8 mouse cellular contexts compared by ENCODE assay signal in genomic region chr15:88837977-88838376, GRCm38 (mm10). TPM values are rescaled to one million over a fixed set of nuclear protein-coding genes. Genes with fewer than 3 reads are reported as not detected.
DNase-seq lines count a peak whose midpoint lies in the region; ATAC-seq and TF ChIP-seq lines count a peak whose summit lies in the region.

No protein-coding gene starts in this region.

- no peak for TF ChIP-seq CTCF in CH12.LX (conservative IDR thresholded peaks at IDR 0.05 in 1 of 2, IDR thresholded peaks at IDR 0.05 in 1 of 2; ENCODE audit: low read depth in 2 of 2, low read length in 2 of 2)

- no peak for TF ChIP-seq POLR2A in CH12.LX (IDR thresholded peaks at IDR 0.05; ENCODE audit: low read depth, low read length)

- no peak overlapping the region for H3K27ac ChIP-seq in CH12.LX (ENCODE audit: insufficient read depth, low read depth)
- H3K27ac ChIP-seq in heart, embryonic 13.5 days (replicated peaks): peak overlapping the region; percentile 88
- peak overlapping the region; percentile 81 for H3K27ac ChIP-seq in midbrain, embryonic 10.5 days (replicated peaks)

- peak overlapping the region; percentile 5 for H3K9ac ChIP-seq in CH12.LX (ENCODE audit: insufficient read depth, low read depth)
- peak overlapping the region; percentile 83 for H3K9ac ChIP-seq in heart, embryonic 13.5 days

- peak overlapping the region; percentile 98 for H3K4me2 ChIP-seq in CH12.LX (ENCODE audit: insufficient read depth, low read depth, poor library complexity, severe bottlenecking)
- H3K4me2 ChIP-seq in heart, embryonic 13.5 days: peak overlapping the region; percentile 92

- no peak for DNase-seq in CH12.LX (ENCODE audit: extremely low read depth)
- peak; percentile 46 to 72 for DNase-seq in adrenal gland, postnatal 36 days
- peak; percentile 79 for DNase-seq in kidney, postnatal 14 days
- no peak for DNase-seq in midbrain, embryonic 10.5 days (ENCODE audit: low spot score)
- DNase-seq in frontal cortex, postnatal 36 days (ENCODE audit: low spot score in 2 of 2): no peak
- no peak for DNase-seq in testis, postnatal 14 days (ENCODE audit: low spot score)
- no peak for DNase-seq in thymus, adult 18-20 months

- in situ Hi-C loops in CH12.LX (cut with MboI; ENCODE audit: low pct_ligation_motif_present, low pct_unique_long_range_greater_than_20kb, low sequenced_read_pairs): no loop called here

- H3K4me3 ChIP-seq in CH12.LX (replicated peaks in 1 of 3; ENCODE audit: low read depth in 2 of 3, low read length in 2 of 3, poor library complexity in 1 of 3): peak overlapping the region in 1 of 3 experiments; percentile 55
- H3K4me3 ChIP-seq in heart, embryonic 13.5 days: peak overlapping the region; percentile 63
- H3K4me3 ChIP-seq in midbrain, embryonic 10.5 days: peak overlapping the region; percentile 65

- dilution Hi-C loops in CH12.LX (cut with MboI; ENCODE audit: extremely low pct_ligation_motif_present, extremely low pct_unique_long_range_greater_than_20kb, low sequenced_read_pairs): no loop called here

- WGBS in heart, embryonic 13.5 days: under 1% methylated on average over 11 of the region's 11 CpGs
- WGBS in midbrain, embryonic 10.5 days: 2% methylated on average over 11 of the region's 11 CpGs

- H3K36me3 ChIP-seq in CH12.LX (replicated peaks in 1 of 2; ENCODE audit: control insufficient read depth in 1 of 2, insufficient read depth in 1 of 2, low read length in 1 of 2): no peaks in the 10 kb centered on the region
- H3K36me3 ChIP-seq in heart, embryonic 13.5 days: no peaks in the 10 kb centered on the region
- no peaks in the 10 kb centered on the region for H3K36me3 ChIP-seq in midbrain, embryonic 10.5 days

- peaks cover 59% of the 10 kb centered on the region for H3K27me3 ChIP-seq in CH12.LX (replicated peaks)
- no peaks in the 10 kb centered on the region for H3K27me3 ChIP-seq in heart, embryonic 13.5 days (replicated peaks)
- peaks cover 14% of the 10 kb centered on the region for H3K27me3 ChIP-seq in midbrain, embryonic 10.5 days (ENCODE audit: low read depth, poor library complexity, severe bottlenecking)

- peaks cover 4 to 11% of the 10 kb centered on the region in 2 experiments for H3K4me1 ChIP-seq in CH12.LX (ENCODE audit: control insufficient read depth in 1 of 2, insufficient read depth in 2 of 2)
- H3K4me1 ChIP-seq in heart, embryonic 13.5 days: peaks cover 59% of the 10 kb centered on the region
- H3K4me1 ChIP-seq in midbrain, embryonic 10.5 days: peaks cover 28% of the 10 kb centered on the region

- TF ChIP-seq RAD21 in CH12.LX (IDR thresholded peaks at IDR 0.05; ENCODE audit: low read depth, low read length): no peak

- H3K9me3 ChIP-seq in CH12.LX (replicated peaks; ENCODE audit: low read length): no peaks in the 10 kb centered on the region
- no peaks in the 10 kb centered on the region for H3K9me3 ChIP-seq in heart, embryonic 13.5 days
- no peaks in the 10 kb centered on the region for H3K9me3 ChIP-seq in midbrain, embryonic 10.5 days (replicated peaks)

- no peak for ATAC-seq in heart, embryonic 13.5 days (ENCODE audit: extremely low read depth, insufficient number of reproducible peaks, low FRiP score, low TSS enrichment)

- H3K79me2 ChIP-seq in CH12.LX (replicated peaks; ENCODE audit: control insufficient read depth, extremely low read depth, insufficient read depth, poor library complexity, severe bottlenecking): no peaks in the 10 kb centered on the region

- no peak for TF ChIP-seq EP300 in CH12.LX (IDR thresholded peaks at IDR 0.05; ENCODE audit: low read length)

TF ChIP-seq in CH12.LX, 34 proteins besides CTCF, POLR2A, EP300 and RAD21:
- TF ChIP-seq NELFE (IDR thresholded peaks at IDR 0.05; ENCODE audit: low read depth, low read length) (no peak), PAX5 (IDR thresholded peaks at IDR 0.05; ENCODE audit: low read length) (no peak), NRF1 (IDR thresholded peaks at IDR 0.05; ENCODE audit: low read depth, low read length) (no peak), MAX (IDR thresholded peaks at IDR 0.05; ENCODE audit: low read length) (no peak), JUN (IDR thresholded peaks at IDR 0.05; ENCODE audit: insufficient read depth, low read depth, low read length) (no peak), POLR2AphosphoS2 (IDR thresholded peaks at IDR 0.05; ENCODE audit: low read depth, low read length) (no peak), CHD2 (IDR thresholded peaks at IDR 0.05; ENCODE audit: low read length) (no peak), MXI1 (IDR thresholded peaks at IDR 0.05; ENCODE audit: low read depth, low read length) (no peak), SIN3A (IDR thresholded peaks at IDR 0.05; ENCODE audit: low read length) (no peak), RCOR1 (conservative IDR thresholded peaks at IDR 0.05; ENCODE audit: low read depth, low read length) (no peak), E2F4 (IDR thresholded peaks at IDR 0.05; ENCODE audit: insufficient replicate concordance, low read depth, low read length) (no peak), BHLHE40 (IDR thresholded peaks at IDR 0.05; ENCODE audit: low read depth, low read length) (no peak), TCF12 (IDR thresholded peaks at IDR 0.05; ENCODE audit: low read depth, low read length) (no peak), MAZ (IDR thresholded peaks at IDR 0.05; ENCODE audit: low read depth, low read length) (no peak), TBP (conservative IDR thresholded peaks at IDR 0.05; ENCODE audit: low read depth, low read length) (no peak), KAT2A (IDR thresholded peaks at IDR 0.05; ENCODE audit: insufficient replicate concordance, low read length) (no peak), MYC (IDR thresholded peaks at IDR 0.05; ENCODE audit: low read depth, low read length) (no peak)

RNA-seq across cellular contexts. Expression of gene Creld2, which starts 18.5 kb away (rescaled TPM):
- total RNA-seq in CH12.LX (2012; rRNA removed) (85.0 and 150 TPM in 2 replicates), CH12.LX (2014; rRNA removed) (63.6 and 67.6 TPM in 2 replicates)
- 93.8 and 107 TPM in 2 replicates for polyA plus RNA-seq in CH12.LX (2012; ENCODE audit: insufficient read length, low read depth)
- 10 to 100 TPM; 40.1 to 52.8 TPM for total RNA-seq in adrenal gland, postnatal 36 days (2021)
- 54.1 and 63.7 TPM in 2 replicates for polyA plus RNA-seq in heart, embryonic 13.5 days (2015; fragmentation: Nextera tagmentation; extraction: Ambion mirVana)
- 94.7 and 110 TPM in 2 replicates for polyA plus RNA-seq in midbrain, embryonic 10.5 days (2016; fragmentation: Nextera tagmentation; extraction: Ambion mirVana)

RNA-seq across cellular contexts. Expression of gene Alg12, which starts 18.9 kb away (rescaled TPM):
- total RNA-seq in CH12.LX (2012; rRNA removed) (10.3 and 10.7 TPM in 2 replicates), CH12.LX (2014; rRNA removed) (7.5 and 8.1 TPM in 2 replicates)
- 7.1 and 8.5 TPM in 2 replicates for polyA plus RNA-seq in CH12.LX (2012; ENCODE audit: insufficient read length, low read depth)
- total RNA-seq in adrenal gland, postnatal 36 days (2021): 10 to 100 TPM; 14.1 to 18.9 TPM
- polyA plus RNA-seq in heart, embryonic 13.5 days (2015; fragmentation: Nextera tagmentation; extraction: Ambion mirVana): 8.9 and 10.5 TPM in 2 replicates
- polyA plus RNA-seq in midbrain, embryonic 10.5 days (2016; fragmentation: Nextera tagmentation; extraction: Ambion mirVana): 11.7 and 11.9 TPM in 2 replicates

RNA-seq across cellular contexts. Expression of gene Pim3, which starts 24.0 kb away (rescaled TPM):
- 19.0 and 20.4 TPM in 2 replicates for total RNA-seq in CH12.LX (2012; rRNA removed)
- total RNA-seq in CH12.LX (2014; rRNA removed): 19.9 and 26.0 TPM in 2 replicates
- 11.4 and 14.1 TPM in 2 replicates for polyA plus RNA-seq in CH12.LX (2012; ENCODE audit: insufficient read length, low read depth)
- total RNA-seq in adrenal gland, postnatal 36 days (2021): 100 to 1,000 TPM; 123 to 134 TPM
- polyA plus RNA-seq in heart, embryonic 13.5 days (2015; fragmentation: Nextera tagmentation; extraction: Ambion mirVana): 51.8 and 57.0 TPM in 2 replicates
- polyA plus RNA-seq in midbrain, embryonic 10.5 days (2016; fragmentation: Nextera tagmentation; extraction: Ambion mirVana): 36.9 TPM in 2 replicates

Comparison
In these comparisons a context has a peak if more than half of its experiments do, and no peak if none do; other contexts are left out.
1. DNase-seq: peak in adrenal gland, postnatal 36 days (2 of 2) and kidney, postnatal 14 days (single experiment); none in CH12.LX (single experiment), midbrain, embryonic 10.5 days (single experiment), frontal cortex, postnatal 36 days (0 of 2), testis, postnatal 14 days (single experiment) and thymus, adult 18-20 months (0 of 2).